Mouse (Mus musculus) E14TG2a.4 (cell line): ENCODE results near the gene Ncapd2.

Experiments
- CTCF ChIP-seq: conservative IDR thresholded peaks from 2 replicates; pipeline ENCODE4 v1.5.1; 2014; ENCODE audit warnings: low read length
- NANOG ChIP-seq: IDR thresholded peaks from 2 replicates; pipeline ENCODE4 v1.6.1; 2014; ENCODE audit warnings: borderline replicate concordance, low read length, mixed read lengths
- POU5F1 ChIP-seq: IDR thresholded peaks from 2 replicates; pipeline ENCODE4 v1.6.1; 2014; ENCODE audit warnings: low read length, borderline replicate concordance

DNA sequence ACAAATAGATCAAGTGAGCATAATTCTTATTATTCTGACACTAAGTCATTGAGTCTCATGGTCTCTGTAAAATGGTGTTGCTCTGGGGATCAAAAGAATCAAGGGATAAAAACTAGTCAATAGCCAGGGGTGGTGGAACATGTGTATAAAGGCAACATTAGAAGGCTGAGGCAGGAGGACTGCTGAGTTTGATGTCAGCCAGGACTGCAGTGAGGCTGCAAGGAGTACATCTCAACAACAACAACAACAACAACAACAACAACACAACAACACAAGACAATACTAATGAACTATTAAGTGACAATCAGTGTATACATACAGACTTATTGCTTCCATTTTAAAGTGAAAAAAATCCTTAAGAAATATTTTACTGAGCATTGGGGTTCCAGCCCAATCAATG, 685 bp downstream of the Ncapd2 start:
- TF ChIP-seq CTCF (no peak), POU5F1 (no peak), NANOG (no peak)
